Mouse (Mus musculus) cortical plate, adult 2 months (tissue): ENCODE data around the gene Sema4c. TPM values are rescaled to one million over a fixed set of nuclear protein-coding genes. Genes with fewer than 3 reads are reported as not detected.
A peak's percentile ranks its signal among the peaks of the same experiment; 100 is the strongest.

Experiments
- H3K27ac ChIP-seq: fragments of 200-500 bp; 2 replicates; pipeline ENCODE4 v1.5.1; 2012; ENCODE audit warnings: low read length, control low read depth, inconsistent platforms; ENCODE audit not compliant: insufficient read depth
- H3K4me1 ChIP-seq: fragments of 200-500 bp; 2 replicates; pipeline ENCODE4 v1.6.1; 2011; ENCODE audit warnings: low read length; ENCODE audit not compliant: control insufficient read depth, insufficient read depth
- H3K4me3 ChIP-seq: fragments of 200-500 bp; 2 replicates; pipeline ENCODE4 v1.5.1; 2011; ENCODE audit warnings: mild to moderate bottlenecking, low read length, control low read depth; ENCODE audit not compliant: insufficient read depth
- CTCF ChIP-seq: fragments of 200-500 bp; IDR thresholded peaks from 2 replicates; pipeline ENCODE4 v1.5.1; 2011; ENCODE audit warnings: mild to moderate bottlenecking, control low read depth, low read length; ENCODE audit not compliant: insufficient read depth; ENCODE audit errors: extremely low read depth
- POLR2A ChIP-seq: fragments of 200-500 bp; IDR thresholded peaks from 2 replicates; pipeline ENCODE4 v1.6.1; 2011; ENCODE audit warnings: mild to moderate bottlenecking, low read length, control low read depth; ENCODE audit not compliant: insufficient read depth; ENCODE audit errors: extremely low read depth
- polyA plus RNA-seq: library from polyadenylated mRNA; depleted of rRNA; stranded (reverse); fragments of >200 nt; gene quantifications from 2 replicates; pipeline ENCODE4 v1.2.3, GENCODE M21; 2012

Sema4c gene
- polyA plus RNA-seq, 1 experiment = 10.8 TPM

DNA sequence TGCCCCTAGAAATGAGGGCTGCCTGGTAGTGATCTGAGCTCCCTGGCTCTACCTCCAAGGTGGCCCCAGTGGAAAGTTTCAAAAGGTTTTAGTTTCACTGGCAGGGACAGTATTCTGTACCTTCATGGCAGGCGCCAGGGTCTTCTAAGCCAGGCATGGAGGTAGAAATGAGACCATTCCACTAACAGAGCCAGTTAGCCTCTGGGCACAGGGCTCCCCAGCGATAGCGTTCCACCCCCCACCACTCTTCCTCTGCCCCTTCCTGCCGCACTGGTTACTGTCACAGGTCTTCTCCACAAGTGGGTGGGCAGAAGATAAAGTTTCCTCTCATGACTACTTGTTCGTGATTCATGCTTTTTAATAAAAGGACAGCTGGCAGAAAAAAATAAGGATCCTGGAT lies 1.7 kb upstream of the Sema4c start:
- Histone ChIP-seq H3K27ac (no peak overlapping the region), H3K4me3 (no peak overlapping the region), H3K4me1 (peaks cover 4% of the 10 kb centered on the region; the same call in 1 of the 2 replicates)
- no peak for TF ChIP-seq CTCF
- no peak for TF ChIP-seq POLR2A

DNA sequence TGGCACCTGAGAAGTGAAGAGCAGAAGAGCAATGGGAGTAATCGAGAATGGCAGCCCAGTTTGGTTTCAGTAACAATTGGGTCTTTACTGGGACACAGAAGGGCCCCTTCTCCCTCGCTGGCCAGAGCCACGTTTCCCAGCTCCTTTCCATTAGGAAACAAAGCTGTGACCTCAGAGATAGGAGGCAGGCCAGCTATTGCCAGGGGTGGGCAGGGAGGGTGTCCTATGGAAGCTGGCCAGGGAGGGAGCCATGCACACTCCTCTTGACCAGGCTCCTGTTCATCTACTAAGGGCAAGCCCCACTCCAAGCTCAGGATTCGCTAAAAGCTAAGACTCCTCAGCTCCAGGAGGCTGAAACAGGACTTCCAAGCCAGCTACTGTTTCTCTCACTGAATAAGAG lies 1.1 kb upstream of the Sema4c start:
- TF ChIP-seq CTCF = no peak
- no peak for TF ChIP-seq POLR2A
- Histone ChIP-seq H3K4me3 (no peak overlapping the region), H3K4me1 (peaks cover 4% of the 10 kb centered on the region; the same call in 1 of the 2 replicates), H3K27ac (no peak overlapping the region)

DNA sequence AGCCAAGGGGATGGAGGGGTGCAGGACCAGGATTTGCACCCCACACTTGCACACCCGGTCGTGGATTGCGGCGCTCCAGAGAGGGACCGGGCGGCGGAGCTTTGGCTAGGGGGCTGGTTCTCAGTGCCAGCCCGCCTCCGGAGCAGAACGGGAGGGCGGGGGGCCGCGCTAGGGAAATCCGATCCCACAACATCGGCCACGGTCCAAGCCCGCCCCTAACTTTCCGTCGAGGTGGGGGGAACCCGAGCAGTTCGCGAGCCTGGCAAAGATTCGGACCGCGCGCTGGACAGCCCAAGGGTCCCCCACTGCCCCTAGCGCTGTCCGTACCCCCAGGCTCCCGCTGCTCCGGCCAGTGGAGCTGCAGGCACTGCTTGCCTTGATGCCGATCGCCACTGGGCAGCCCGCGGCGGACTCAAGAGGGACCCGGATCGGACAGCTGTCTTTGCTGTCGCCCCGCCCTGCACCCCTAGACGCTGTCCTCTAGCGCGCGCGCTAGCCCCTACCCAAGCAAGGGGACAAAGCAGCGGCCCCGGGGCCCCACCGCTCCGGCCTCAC lies 615 bp downstream of the Sema4c start:
- peaks cover 4% of the 10 kb centered on the region; the same call in 1 of the 2 replicates for H3K4me1 ChIP-seq
- H3K4me3 ChIP-seq = peak overlapping the region; percentile 73
- peak overlapping the region; percentile 67 for H3K27ac ChIP-seq
- TF ChIP-seq CTCF (no peak), POLR2A (no peak)

DNA sequence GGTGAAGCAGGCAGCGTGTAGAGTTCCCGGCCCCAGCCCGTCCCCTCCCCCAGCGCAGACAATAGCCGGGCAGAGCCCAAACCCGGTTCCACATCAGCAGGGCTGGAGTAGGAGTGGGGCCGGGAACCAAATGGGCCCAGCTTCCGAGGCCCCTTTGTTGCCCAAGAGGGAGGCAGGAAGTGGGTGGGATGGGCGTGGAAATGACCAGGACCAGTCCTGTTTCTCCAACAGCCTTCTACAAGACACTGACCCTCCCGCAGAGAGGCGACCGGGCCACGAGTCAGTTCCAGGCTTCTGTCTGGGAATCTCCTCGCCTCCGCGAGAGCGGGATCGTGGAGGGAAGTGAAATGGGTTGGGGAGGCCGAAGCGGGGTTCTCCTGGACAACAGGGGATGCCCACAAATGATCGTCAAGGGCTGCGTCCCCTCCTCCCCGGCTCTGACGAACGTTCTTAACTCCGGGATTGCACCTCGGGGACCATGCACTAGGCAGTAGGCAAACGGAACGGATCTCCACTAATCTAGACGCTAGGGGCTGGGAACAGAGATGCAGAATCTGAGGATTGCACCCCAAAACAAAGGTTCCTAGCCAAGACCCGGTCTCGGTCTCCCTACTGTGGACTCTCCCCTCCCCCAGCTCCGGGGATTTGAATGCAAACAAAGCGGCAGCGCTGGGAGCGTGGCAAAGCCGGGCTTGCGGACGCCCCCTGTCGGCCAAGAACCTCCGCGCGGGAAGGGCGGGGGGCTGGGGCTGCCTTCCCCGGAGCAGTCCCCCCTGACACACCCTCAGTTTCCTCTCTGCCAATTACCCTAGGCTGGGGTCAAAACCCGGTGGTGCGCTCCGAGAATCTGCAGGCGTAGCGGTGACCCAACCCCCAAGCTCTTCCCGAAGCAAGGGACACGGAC lies 1.3 kb downstream of the Sema4c start:
- Histone ChIP-seq H3K27ac (peak overlapping the region; percentile 67), H3K4me3 (peak overlapping the region; percentile 73), H3K4me1 (peaks cover 4% of the 10 kb centered on the region; the same call in 1 of the 2 replicates)
- peak; percentile 56 for TF ChIP-seq CTCF
- peak; percentile 76 for TF ChIP-seq POLR2A

DNA sequence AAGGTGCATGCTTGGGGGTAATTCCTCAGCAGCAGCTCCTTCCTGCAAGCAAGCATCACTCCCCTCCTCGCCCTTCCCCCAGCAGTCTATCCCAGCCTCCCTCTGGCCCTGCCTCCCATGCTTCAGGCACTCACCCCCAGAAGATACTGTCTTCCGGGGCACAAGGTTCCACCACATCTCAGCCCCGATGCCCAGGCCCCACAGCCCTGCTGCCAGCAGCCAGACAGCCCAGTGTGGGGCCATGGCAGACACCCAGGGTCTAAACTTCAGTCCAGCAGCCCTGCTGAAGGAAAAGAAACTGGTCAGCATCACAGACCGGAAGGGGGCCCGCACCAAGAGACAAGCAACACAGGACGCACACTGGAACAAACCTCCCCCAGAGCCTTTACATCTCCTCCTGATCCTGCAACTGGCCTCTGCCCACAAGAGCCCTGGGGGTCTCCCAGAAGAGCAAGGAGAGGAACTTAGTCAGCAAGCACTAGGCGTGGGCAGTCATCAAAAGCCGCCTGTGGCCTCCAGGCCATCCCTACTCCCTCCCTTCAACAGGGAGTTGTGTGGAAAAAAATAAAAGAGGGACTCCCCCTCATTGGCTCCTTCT lies 2.3 kb downstream of the Sema4c start:
- Histone ChIP-seq H3K4me3 (peak overlapping the region; percentile 73), H3K27ac (peak overlapping the region; percentile 67), H3K4me1 (peaks cover 4% of the 10 kb centered on the region; the same call in 1 of the 2 replicates)
- no peak for TF ChIP-seq POLR2A
- no peak for TF ChIP-seq CTCF

DNA sequence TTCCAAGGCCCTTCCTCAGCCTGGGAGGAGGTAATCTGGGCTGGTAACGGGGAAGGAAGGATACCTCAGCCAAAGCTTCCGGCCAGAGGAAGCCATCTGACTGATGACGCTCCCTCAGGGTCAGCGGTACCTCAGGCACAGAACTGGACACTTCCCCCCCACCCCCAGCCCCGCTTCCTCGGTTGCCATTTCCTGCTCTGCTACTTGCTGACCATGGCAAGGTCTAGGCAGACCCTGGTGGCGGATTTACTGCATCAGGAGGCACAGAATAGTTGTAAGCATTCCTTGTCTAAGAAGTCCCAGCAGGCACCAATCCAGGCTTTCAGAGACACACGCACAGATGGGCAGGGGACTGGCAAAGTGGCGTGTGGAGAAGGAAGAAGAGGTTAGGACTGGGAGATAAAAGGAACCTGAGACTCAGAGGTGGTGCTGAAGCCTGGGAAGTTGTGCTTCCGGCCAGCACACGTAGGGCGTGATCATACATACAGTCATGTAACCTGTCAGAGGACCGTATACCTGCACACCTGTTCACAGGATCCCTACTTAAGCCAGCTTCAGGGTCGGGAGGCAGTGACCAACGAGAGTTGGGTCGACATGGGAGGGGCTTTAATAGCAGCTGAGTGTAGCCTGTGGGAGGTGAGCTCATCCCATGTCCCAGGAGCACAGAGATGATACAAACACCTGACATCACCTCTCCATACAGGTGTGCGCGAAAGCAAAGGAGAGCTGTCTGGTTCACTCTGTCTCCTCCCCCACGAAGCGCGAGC lies 3.3 kb downstream of the Sema4c start:
- Histone ChIP-seq H3K4me3 (no peak overlapping the region), H3K4me1 (peaks cover 4% of the 10 kb centered on the region; the same call in 1 of the 2 replicates), H3K27ac (no peak overlapping the region)
- TF ChIP-seq POLR2A (no peak), CTCF (no peak)

DNA sequence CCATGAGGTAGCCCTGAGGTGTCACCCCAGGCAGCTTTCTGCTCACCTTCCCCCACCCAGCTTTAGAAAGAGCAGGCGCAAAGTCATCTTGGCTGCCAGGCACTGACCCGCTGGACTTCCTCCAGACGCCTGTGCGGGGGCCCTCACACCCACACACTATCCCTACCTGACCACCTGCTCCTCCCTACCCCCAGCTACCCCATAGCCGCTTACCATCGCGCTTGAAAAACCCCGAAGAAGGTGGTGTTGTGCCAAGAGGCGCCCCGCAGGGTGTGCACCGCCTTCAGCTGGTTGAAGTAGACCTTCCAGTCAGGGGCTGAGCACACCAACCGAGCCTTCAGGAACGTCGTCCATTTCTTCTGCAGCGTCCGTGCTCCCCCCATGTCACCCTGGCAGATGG lies 5.6 kb downstream of the Sema4c start:
- Histone ChIP-seq H3K4me1 (peaks cover 4% of the 10 kb centered on the region; the same call in 1 of the 2 replicates), H3K27ac (no peak overlapping the region)

DNA sequence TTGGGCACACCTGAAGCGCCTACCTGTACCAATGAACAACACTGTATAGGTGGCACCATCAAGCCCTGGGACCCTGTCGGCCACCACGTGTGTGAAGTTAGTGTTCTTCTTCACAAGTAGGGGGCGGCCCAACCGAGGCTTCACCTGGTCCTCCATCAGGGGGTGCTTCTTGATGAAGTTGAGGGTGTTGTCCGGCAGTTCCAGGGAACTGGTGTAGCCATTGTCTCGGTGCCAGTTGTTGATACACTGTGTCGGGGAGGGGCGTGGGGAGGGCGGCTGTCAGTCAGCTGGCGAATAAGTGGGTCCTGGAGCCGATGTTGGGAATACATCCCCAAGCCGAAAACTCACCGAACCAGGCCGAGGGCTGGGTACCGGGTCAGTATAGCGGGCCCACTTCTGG lies 6.2 kb downstream of the Sema4c start:
- H3K4me1 ChIP-seq = peaks cover 4% of the 10 kb centered on the region; the same call in 1 of the 2 replicates
- TF ChIP-seq POLR2A (no peak), CTCF (no peak)
- H3K4me3 ChIP-seq = no peak overlapping the region
- H3K27ac ChIP-seq = no peak overlapping the region

More for the DNA sequence above, 5.6 kb downstream of the Sema4c start:
- no peak overlapping the region for H3K4me3 ChIP-seq
- TF ChIP-seq CTCF = no peak
- no peak for TF ChIP-seq POLR2A
